Mouse (Mus musculus): ENCODE data around the gene Tmem223.
"Not testable (repeated sequence)": the region's sequence is repeated elsewhere in the genome, so short reads cannot be mapped to it uniquely, and the experiment has no call there.

Tmem223 gene

GRCm38 (mm10) chr19:8770567-8771270, at the start of gene Tmem223:
Tmem223 (plus strand) TSS chr19:8770996.
- peak; percentile 53 for DNase-seq (ENCODE audit: low spot score)

- no peak for DNase-seq (ENCODE audit: low spot score)
These were observed 49.4 kb upstream of the Tmem223 start for GRCm38 (mm10) chr19:8721378-8721777.

GRCm38 (mm10) chr19:8722021-8722420, 48.8 kb upstream of the Tmem223 start:
- no peak for DNase-seq (ENCODE audit: low spot score)

GRCm38 (mm10) chr19:8722559-8722906, 48.3 kb upstream of the Tmem223 start:
- DNase-seq (ENCODE audit: low spot score), result no peak

- DNase-seq (ENCODE audit: low spot score), result peak; percentile 74
These were observed 47.8 kb upstream of the Tmem223 start, which contains the start of gene Slc3a2 for GRCm38 (mm10) chr19:8722907-8723573. Slc3a2 (minus strand) TSS chr19:8723369.

GRCm38 (mm10) chr19:8723574-8724346, 47.0 kb upstream of the Tmem223 start:
- no peak for DNase-seq (ENCODE audit: low spot score)

GRCm38 (mm10) chr19:8724392-8724791, 46.4 kb upstream of the Tmem223 start:
- DNase-seq (ENCODE audit: low spot score), result no peak

- DNase-seq (ENCODE audit: low spot score), result no peak
These were observed 45.6 kb upstream of the Tmem223 start for GRCm38 (mm10) chr19:8725081-8725613.

- no peak for DNase-seq (ENCODE audit: low spot score)
These were observed 44.0 kb upstream of the Tmem223 start for GRCm38 (mm10) chr19:8726609-8727390.

GRCm38 (mm10) chr19:8727495-8728114, 43.2 kb upstream of the Tmem223 start:
- DNase-seq (ENCODE audit: low spot score), result no peak

- not testable (repeated sequence) for DNase-seq (ENCODE audit: low spot score)
These were observed 42.3 kb upstream of the Tmem223 start for GRCm38 (mm10) chr19:8728335-8729099.

GRCm38 (mm10) chr19:8734334-8734733, 36.5 kb upstream of the Tmem223 start:
- DNase-seq (ENCODE audit: low spot score), result no peak

- DNase-seq (ENCODE audit: low spot score), result peak; percentile 89
These were observed 35.2 kb upstream of the Tmem223 start, which contains the start of gene Wdr74 for GRCm38 (mm10) chr19:8735389-8736159. Wdr74 (plus strand) TSS chr19:8735827.

- DNase-seq (ENCODE audit: low spot score), result no peak
These were observed 34.7 kb upstream of the Tmem223 start for GRCm38 (mm10) chr19:8736160-8736467.

- no peak for DNase-seq (ENCODE audit: low spot score)
These were observed 31.9 kb upstream of the Tmem223 start for GRCm38 (mm10) chr19:8738911-8739310.

GRCm38 (mm10) chr19:8739646-8740045, 31.1 kb upstream of the Tmem223 start:
- DNase-seq (ENCODE audit: low spot score), result no peak

- no peak for DNase-seq (ENCODE audit: low spot score)
These were observed 30.2 kb upstream of the Tmem223 start, which contains the start of gene 1700092M07Rik for GRCm38 (mm10) chr19:8740603-8741002. 1700092M07Rik (plus strand) TSS chr19:8740718.

GRCm38 (mm10) chr19:8741243-8741869, 29.4 kb upstream of the Tmem223 start, which contains the start of gene Stx5a:
Stx5a (plus strand) TSS chr19:8741413.
- peak; percentile 91 for DNase-seq (ENCODE audit: low spot score)

- no peak for DNase-seq (ENCODE audit: low spot score)
These were observed 28.6 kb upstream of the Tmem223 start for GRCm38 (mm10) chr19:8742176-8742575.
